Mouse (Mus musculus) kidney, embryonic 16.5 days (tissue): Measurements from ENCODE around the gene Bag5. TPM values are rescaled to one million over a fixed set of nuclear protein-coding genes. Genes with fewer than 3 reads are reported as not detected.

Source experiments
- ATAC-seq: fragments of 200-750 bp; cut with Nextera tagmentation; 2 replicates; pipeline ENCODE4 v1.8.0; 2017; ENCODE audit warnings: moderate TSS enrichment; ENCODE audit not compliant: low FRiP score, low TSS enrichment
- H3K27ac ChIP-seq: fragments of 300-500 bp; sonication (generic); 2 replicates; pipeline ENCODE4 v1.5.1; 2014; ENCODE audit warnings: low read length
- H3K27me3 ChIP-seq: fragments of 300-500 bp; sonication (generic); 2 replicates; pipeline ENCODE4 v1.6.1; 2014; ENCODE audit warnings: low read length, control low read depth, mixed read lengths; ENCODE audit not compliant: insufficient read depth
- H3K36me3 ChIP-seq: fragments of 300-500 bp; sonication (generic); 2 replicates; pipeline ENCODE4 v1.6.1; 2014; ENCODE audit warnings: low read length, control low read depth, mixed read lengths; ENCODE audit not compliant: insufficient read depth
- H3K4me1 ChIP-seq: fragments of 300-500 bp; sonication (generic); 2 replicates; pipeline ENCODE4 v1.6.1; 2014; ENCODE audit warnings: low read length, control low read depth, mixed read lengths; ENCODE audit not compliant: insufficient read depth
- H3K4me2 ChIP-seq: fragments of 300-500 bp; sonication (generic); replicated peaks from 2 replicates; pipeline ENCODE4 v1.6.1; 2014; ENCODE audit warnings: low read depth, low read length
- H3K4me3 ChIP-seq: fragments of 300-500 bp; sonication (generic); 2 replicates; pipeline ENCODE4 v1.5.1; 2014; ENCODE audit warnings: mild to moderate bottlenecking, low read length
- H3K9ac ChIP-seq: fragments of 300-500 bp; sonication (generic); replicated peaks from 2 replicates; pipeline ENCODE4 v1.6.1; 2014; ENCODE audit warnings: low read length
- H3K9me3 ChIP-seq: fragments of 300-500 bp; sonication (generic); 2 replicates; pipeline ENCODE4 v1.6.1; 2016; ENCODE audit warnings: low read length, control low read depth
- WGBS: fragments of 180-500 bp; shearing (Covaris S2); extraction: QIAGEN DNeasy Blood & Tissue Kit; methylation state at CpG from one replicate; pipeline ENCODE4 v1.1.7; 2014; 5-methylcytosine and 5-hydroxymethylcytosine counted together
- polyA plus RNA-seq: library from polyadenylated mRNA; unstranded; fragments of >200 nt; fragmentation: Nextera tagmentation; extraction: Ambion mirVana; gene quantifications from 2 replicates; pipeline ENCODE4 v1.2.1, GENCODE M21; 2015

The Bag5 gene
- polyA plus RNA-seq, 1 experiment from 2014 or later = 59.5 TPM

- peak; percentile 44; the same call in 1 of the 2 replicates for ATAC-seq
- Histone ChIP-seq H3K9ac (peak within 1 kb of the TSS; percentile 59), H3K4me1 (peaks cover 49% of the 10 kb centered on the region), H3K27me3 (peaks cover 39% of the 10 kb centered on the region), H3K36me3 (no peaks in the 10 kb centered on the region), H3K27ac (no peak within 1 kb of the TSS), H3K4me2 (peak within 1 kb of the TSS; percentile 91), H3K4me3 (peak within 1 kb of the TSS; percentile 59), H3K9me3 (no peaks in the 10 kb centered on the region)
- WGBS = under 1% methylated on average over 31 of the region's 31 CpGs
These were observed 40.9 kb downstream of the Bag5 start, which contains the start of gene Ckb for GRCm38 (mm10) chr12:111672176-111672575. Ckb (minus strand) TSS chr12:111672338.

- Histone ChIP-seq H3K4me1 (peaks cover 47% of the 10 kb centered on the region), H3K9me3 (no peaks in the 10 kb centered on the region), H3K4me3 (peak overlapping the region; percentile 59), H3K27ac (no peak overlapping the region), H3K27me3 (peaks cover 39% of the 10 kb centered on the region), H3K36me3 (no peaks in the 10 kb centered on the region), H3K9ac (peak overlapping the region; percentile 59), H3K4me2 (peak overlapping the region; percentile 91)
- ATAC-seq = peak; percentile 14; the same call in 1 of the 2 replicates
- under 1% methylated on average over 34 of the region's 34 CpGs for WGBS
These were observed 41.6 kb downstream of the Bag5 start for GRCm38 (mm10) chr12:111671431-111671902.

- Histone ChIP-seq H3K9ac (peak overlapping the region; percentile 59), H3K4me2 (peak overlapping the region; percentile 91), H3K4me3 (peak overlapping the region; percentile 59), H3K9me3 (no peaks in the 10 kb centered on the region), H3K27me3 (peaks cover 39% of the 10 kb centered on the region), H3K36me3 (no peaks in the 10 kb centered on the region), H3K4me1 (peaks cover 47% of the 10 kb centered on the region), H3K27ac (no peak overlapping the region)
- 5% methylated on average over 35 of the region's 35 CpGs for WGBS
- no peak for ATAC-seq
These were observed 42.1 kb downstream of the Bag5 start for GRCm38 (mm10) chr12:111670976-111671375.

- Histone ChIP-seq H3K9me3 (no peaks in the 10 kb centered on the region), H3K4me1 (peaks cover 47% of the 10 kb centered on the region), H3K4me3 (peak overlapping the region; percentile 59), H3K36me3 (no peaks in the 10 kb centered on the region), H3K27me3 (peaks cover 39% of the 10 kb centered on the region), H3K27ac (no peak overlapping the region), H3K9ac (no peak overlapping the region; the same call in 1 of the 2 replicates), H3K4me2 (peak overlapping the region; percentile 91)
- no peak for ATAC-seq
- WGBS = 13% methylated on average over 29 of the region's 29 CpGs
These were observed 42.6 kb downstream of the Bag5 start for GRCm38 (mm10) chr12:111670371-111670971.

GRCm38 (mm10) chr12:111669961-111670360, 43.1 kb downstream of the Bag5 start:
- H3K9me3 ChIP-seq = no peaks in the 10 kb centered on the region
- H3K4me2 ChIP-seq = no peak overlapping the region
- no peak overlapping the region for H3K9ac ChIP-seq
- H3K27me3 ChIP-seq = peaks cover 39% of the 10 kb centered on the region
- no peak overlapping the region for H3K27ac ChIP-seq
- peaks cover 52% of the 10 kb centered on the region for H3K4me1 ChIP-seq
- ATAC-seq = no peak
- peak overlapping the region; percentile 59; the same call in 1 of the 2 replicates for H3K4me3 ChIP-seq
- no peaks in the 10 kb centered on the region for H3K36me3 ChIP-seq
- WGBS = 65% methylated on average over 8 of the region's 8 CpGs

- H3K9ac ChIP-seq = peak overlapping the region; percentile 66
- H3K4me3 ChIP-seq = no peak overlapping the region
- H3K27me3 ChIP-seq = peaks cover 39% of the 10 kb centered on the region
- H3K4me1 ChIP-seq = peaks cover 58% of the 10 kb centered on the region
- WGBS = 55% methylated on average over 23 of the region's 23 CpGs
- peak overlapping the region; percentile 93 for H3K27ac ChIP-seq
- peak overlapping the region; percentile 57 for H3K4me2 ChIP-seq
- H3K9me3 ChIP-seq = no peaks in the 10 kb centered on the region
- H3K36me3 ChIP-seq = no peaks in the 10 kb centered on the region
- peak; percentile 11; the same call in 1 of the 2 replicates for ATAC-seq
These were observed 43.9 kb downstream of the Bag5 start for GRCm38 (mm10) chr12:111669000-111669788.

GRCm38 (mm10) chr12:111668457-111668912, 44.6 kb downstream of the Bag5 start:
- Histone ChIP-seq H3K9ac (peak overlapping the region; percentile 66), H3K36me3 (no peaks in the 10 kb centered on the region), H3K4me3 (peak overlapping the region; percentile 32)

GRCm38 (mm10) chr12:111667421-111667820, 45.6 kb downstream of the Bag5 start:
- Histone ChIP-seq H3K4me2 (no peak overlapping the region), H3K9me3 (no peaks in the 10 kb centered on the region), H3K27ac (no peak overlapping the region), H3K36me3 (no peaks in the 10 kb centered on the region), H3K27me3 (peaks cover 21% of the 10 kb centered on the region), H3K4me3 (no peak overlapping the region), H3K9ac (no peak overlapping the region), H3K4me1 (peaks cover 68% of the 10 kb centered on the region)
- ATAC-seq = no peak
- 89% methylated on average over 5 of the region's 5 CpGs for WGBS

More at GRCm38 (mm10) chr12:111668457-111668912, 44.6 kb downstream of the Bag5 start:
- Histone ChIP-seq H3K27ac (peak overlapping the region; percentile 93), H3K4me2 (peak overlapping the region; percentile 57), H3K27me3 (peaks cover 32% of the 10 kb centered on the region), H3K9me3 (no peaks in the 10 kb centered on the region), H3K4me1 (peaks cover 65% of the 10 kb centered on the region)
- peak; percentile 55 for ATAC-seq
- WGBS = under 1% methylated on average over 8 of the region's 8 CpGs

GRCm38 (mm10) chr12:111666380-111666779, 46.7 kb downstream of the Bag5 start:
- Histone ChIP-seq H3K4me3 (no peak overlapping the region), H3K27ac (no peak overlapping the region), H3K36me3 (peaks cover 5% of the 10 kb centered on the region; the same call in 1 of the 2 replicates), H3K4me2 (no peak overlapping the region), H3K9ac (no peak overlapping the region), H3K9me3 (no peaks in the 10 kb centered on the region), H3K27me3 (peaks cover 13% of the 10 kb centered on the region), H3K4me1 (peaks cover 58% of the 10 kb centered on the region)
- no peak for ATAC-seq
- 75% methylated on average over 13 of the region's 13 CpGs for WGBS
